Mouse (Mus musculus) C2C12 (cell line): ENCODE measurements around the gene Tubb4b. TPM values are rescaled to one million over a fixed set of nuclear protein-coding genes. Genes with fewer than 3 reads are reported as not detected.

ENCODE experiments used
- H3K27me3 ChIP-seq: one replicate; pipeline ENCODE4 v1.6.1; 2011; ENCODE audit not compliant: control insufficient read depth, insufficient read depth, insufficient read length
- H3K36me3 ChIP-seq: one replicate; pipeline ENCODE4 v1.6.1; 2011; ENCODE audit not compliant: control insufficient read depth, insufficient read depth
- H3K4me3 ChIP-seq: one replicate; pipeline ENCODE4 v1.5.1; 2011; ENCODE audit warnings: mild to moderate bottlenecking, control low read depth; ENCODE audit not compliant: poor library complexity, insufficient read depth, severe bottlenecking
- H3K79me2 ChIP-seq: one replicate; pipeline ENCODE4 v1.6.1; 2011; ENCODE audit not compliant: control insufficient read depth, insufficient read depth
- H3K79me3 ChIP-seq: one replicate; pipeline ENCODE4 v1.6.1; 2011; ENCODE audit warnings: low read depth, control low read depth
- H3ac ChIP-seq: one replicate; pipeline ENCODE3; 2011; ENCODE audit warnings: low read depth; ENCODE audit not compliant: control insufficient read depth, insufficient read length
- CEBPB ChIP-seq: IDR thresholded peaks from one replicate; pipeline ENCODE4 v1.6.1; 2011; ENCODE audit warnings: low read depth, mild to moderate bottlenecking, control low read depth, moderate library complexity
- CTCF ChIP-seq: IDR thresholded peaks from one replicate; pipeline ENCODE4 v1.5.1; 2011; ENCODE audit not compliant: control insufficient read depth, insufficient read depth, insufficient read length
- FOSL1 ChIP-seq: IDR thresholded peaks from one replicate; pipeline ENCODE4 v1.8.0; 2011; ENCODE audit warnings: mild to moderate bottlenecking, low read length; ENCODE audit not compliant: poor library complexity, insufficient read depth, severe bottlenecking
- MAX ChIP-seq: IDR thresholded peaks from one replicate; pipeline ENCODE4 v1.6.1; 2011; ENCODE audit warnings: mild to moderate bottlenecking, control low read depth
- MYOD1 ChIP-seq: IDR thresholded peaks from one replicate; pipeline ENCODE4 v1.6.1; 2011; ENCODE audit warnings: low read depth; ENCODE audit not compliant: control insufficient read depth, insufficient read length
- MYOG ChIP-seq: IDR thresholded peaks from one replicate; pipeline ENCODE4 v1.6.1; 2011; ENCODE audit not compliant: control insufficient read depth, insufficient read length; ENCODE audit errors: extremely low read depth
- USF1 ChIP-seq: IDR thresholded peaks from one replicate; pipeline ENCODE4 v1.6.1; 2011; ENCODE audit warnings: low read depth, mild to moderate bottlenecking, control low read depth, moderate library complexity
- polyA plus RNA-seq: library from polyadenylated mRNA; unstranded; fragments of >200 nt; fragmentation: generic; extraction: Trizol; gene quantifications from one replicate; pipeline ENCODE4 v1.2.1, GENCODE M21; 2012; ENCODE audit warnings: missing spikeins

The Tubb4b gene
- polyA plus RNA-seq, 1 experiment: 800 TPM

GRCm38 (mm10) chr2:25224766-25225752 is 557 bp upstream of the Tubb4b start:
- Histone ChIP-seq H3K27me3 (peaks cover 2% of the 10 kb centered on the region), H3K4me3 (peak overlapping the region; percentile 99)
- TF ChIP-seq FOSL1: no peak

DNA sequence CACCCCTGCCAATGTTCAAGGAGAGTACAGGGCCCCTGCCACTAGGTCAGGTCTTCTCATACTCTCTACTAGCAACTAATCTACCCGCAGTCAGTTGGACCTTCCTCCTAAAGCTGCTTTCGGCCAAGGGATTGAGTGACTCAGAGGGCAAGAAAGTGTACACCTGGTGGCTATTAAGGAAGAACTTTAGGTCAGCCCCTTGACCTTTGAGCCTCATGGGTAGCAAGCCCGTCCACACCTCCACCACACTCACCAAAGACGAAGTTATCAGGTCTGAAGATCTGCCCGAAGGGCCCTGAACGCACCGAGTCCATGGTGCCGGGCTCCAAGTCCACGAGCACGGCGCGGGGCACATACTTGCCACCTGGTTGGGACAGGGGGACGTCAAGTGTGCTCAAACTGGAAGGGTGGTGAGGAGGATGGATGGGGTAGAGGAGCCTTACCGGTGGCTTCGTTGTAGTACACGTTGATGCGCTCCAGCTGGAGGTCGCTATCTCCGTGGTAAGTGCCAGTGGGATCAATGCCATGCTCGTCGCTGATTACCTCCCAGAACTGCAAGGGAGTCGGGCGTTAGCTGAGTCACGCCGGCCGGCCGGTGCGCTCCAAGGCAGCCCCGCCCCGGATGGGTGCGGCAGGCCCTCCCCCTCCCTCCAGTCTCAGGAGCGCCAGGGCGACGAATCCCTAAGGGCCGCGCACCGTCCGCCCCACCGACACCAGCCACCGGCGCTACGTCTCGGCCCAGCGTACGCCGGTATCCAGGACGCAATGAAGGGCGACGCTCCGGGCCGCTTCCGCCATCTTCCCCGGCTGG is 616 bp downstream of the Tubb4b start:
- no peak for TF ChIP-seq CTCF
- TF ChIP-seq MAX: peak; percentile 51
- peak overlapping the region; percentile 99 for H3K4me3 ChIP-seq
- peaks cover 9% of the 10 kb centered on the region for H3K79me3 ChIP-seq
- no peaks in the 10 kb centered on the region for H3K27me3 ChIP-seq
- peak overlapping the region; percentile 89 for H3ac ChIP-seq
- H3K79me2 ChIP-seq: peaks cover 19% of the 10 kb centered on the region
- peaks cover 24% of the 10 kb centered on the region for H3K36me3 ChIP-seq

More at GRCm38 (mm10) chr2:25224766-25225752, 557 bp upstream of the Tubb4b start:
- Histone ChIP-seq H3K36me3 (peaks cover 24% of the 10 kb centered on the region), H3K79me2 (peaks cover 19% of the 10 kb centered on the region), H3K79me3 (peaks cover 9% of the 10 kb centered on the region), H3ac (peak overlapping the region; percentile 84)

- Histone ChIP-seq H3K36me3 (peaks cover 24% of the 10 kb centered on the region), H3ac (no peak overlapping the region), H3K4me3 (no peak overlapping the region), H3K79me2 (peaks cover 19% of the 10 kb centered on the region), H3K79me3 (peaks cover 9% of the 10 kb centered on the region), H3K27me3 (no peaks in the 10 kb centered on the region)
- no peak for TF ChIP-seq CTCF
- TF ChIP-seq USF1: no peak
- TF ChIP-seq MYOD1: no peak
- TF ChIP-seq FOSL1: no peak
- no peak for TF ChIP-seq MAX
- TF ChIP-seq CEBPB: no peak
- no peak for TF ChIP-seq MYOG
Measured at GRCm38 (mm10) chr2:25221331-25221772, 3.1 kb downstream of the Tubb4b start.

DNA sequence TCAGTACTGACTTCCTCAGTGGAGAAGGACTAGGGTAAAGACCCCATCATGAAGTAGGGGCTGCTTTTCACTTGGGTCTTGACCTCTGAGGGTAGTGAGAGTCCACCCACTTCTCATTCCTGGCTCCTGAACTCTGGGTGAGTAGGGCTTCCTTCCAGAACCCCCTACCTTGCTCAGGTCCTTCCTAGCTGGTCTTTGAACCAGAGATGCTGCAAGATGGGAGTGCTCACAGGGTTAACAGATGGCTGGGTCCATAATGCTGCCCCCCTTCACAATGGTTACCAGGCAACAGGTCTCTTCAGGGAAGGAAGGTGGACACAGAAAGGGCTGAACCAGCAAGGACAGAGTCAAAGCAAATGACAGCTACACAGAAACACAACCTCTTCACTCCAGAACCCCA is 6.1 kb downstream of the Tubb4b start, which contains the start of gene Fam166a:
Fam166a (plus strand) TSS at position 301 of the 400 bp plus-strand sequence.
- Histone ChIP-seq H3K36me3 (peaks cover 19% of the 10 kb centered on the region), H3ac (no peak within 1 kb of the TSS), H3K27me3 (no peaks in the 10 kb centered on the region), H3K4me3 (no peak within 1 kb of the TSS), H3K79me3 (peaks cover 4% of the 10 kb centered on the region), H3K79me2 (peaks cover 9% of the 10 kb centered on the region)
- TF ChIP-seq USF1: no peak
- TF ChIP-seq FOSL1: no peak
- no peak for TF ChIP-seq CTCF
- no peak for TF ChIP-seq MYOD1
- no peak for TF ChIP-seq MYOG
- TF ChIP-seq MAX: no peak
- TF ChIP-seq CEBPB: no peak

DNA sequence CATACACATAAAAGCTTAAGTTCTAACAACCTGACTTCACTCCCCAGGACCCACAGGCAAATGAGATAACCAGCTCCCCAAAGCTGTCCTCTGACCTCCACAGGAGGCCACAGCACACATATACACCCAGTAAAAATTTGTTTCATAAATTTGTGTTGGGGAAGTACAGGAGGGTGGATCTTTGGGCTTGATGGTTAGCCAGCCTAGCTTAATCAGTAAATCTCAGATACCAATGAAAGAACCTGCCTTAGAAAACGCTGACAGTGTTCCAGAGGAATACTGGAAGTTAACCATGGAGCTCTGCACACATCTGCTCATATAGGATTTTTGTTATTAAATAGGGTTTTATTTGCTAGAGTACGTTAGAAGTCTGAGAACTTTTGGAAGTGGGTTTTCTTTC is 6.8 kb downstream of the Tubb4b start:
- Histone ChIP-seq H3ac (no peak overlapping the region), H3K27me3 (no peaks in the 10 kb centered on the region), H3K36me3 (peaks cover 11% of the 10 kb centered on the region), H3K4me3 (no peak overlapping the region), H3K79me3 (peaks cover 1% of the 10 kb centered on the region), H3K79me2 (peaks cover 1% of the 10 kb centered on the region)
- TF ChIP-seq CTCF (no peak), FOSL1 (no peak), MAX (no peak)

DNA sequence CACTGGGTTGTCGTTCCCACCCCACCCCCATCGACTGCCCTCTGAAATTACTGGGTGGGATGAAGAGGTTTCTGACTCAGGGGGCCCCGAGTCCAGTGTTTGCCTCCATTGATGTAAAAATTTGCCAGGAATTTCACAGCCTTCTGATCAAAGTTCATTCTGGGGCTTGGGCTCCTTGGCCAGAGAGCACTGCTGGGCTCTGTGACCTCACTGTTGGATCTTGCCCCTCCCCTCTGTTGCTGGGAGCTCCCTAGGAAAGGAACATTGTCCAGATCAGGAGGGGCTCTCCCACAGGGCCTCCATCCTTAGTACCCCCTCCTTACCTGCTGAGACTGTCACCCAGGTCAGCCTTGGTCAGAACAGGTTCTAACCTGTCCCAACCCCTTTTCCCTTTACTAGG is 10.1 kb downstream of the Tubb4b start, which contains the start of gene Stpg3:
Stpg3 (minus strand) TSS at position 194 of the 400 bp plus-strand sequence.
- no peak within 1 kb of the TSS for H3K4me3 ChIP-seq
- H3K36me3 ChIP-seq: peaks cover 5% of the 10 kb centered on the region
- peaks cover 19% of the 10 kb centered on the region for H3K79me2 ChIP-seq
- no peak for TF ChIP-seq MYOD1
- TF ChIP-seq FOSL1: no peak
- TF ChIP-seq CTCF: no peak
- TF ChIP-seq USF1: no peak
- TF ChIP-seq MYOG: no peak
- H3K27me3 ChIP-seq: no peaks in the 10 kb centered on the region
- no peak within 1 kb of the TSS for H3ac ChIP-seq
- peaks cover 16% of the 10 kb centered on the region for H3K79me3 ChIP-seq
